Mouse (Mus musculus) olfactory bulb, adult 2 months (tissue): Measurements from ENCODE around the gene Olfr68. TPM values are rescaled to one million over a fixed set of nuclear protein-coding genes. Genes with fewer than 3 reads are reported as not detected.
"Not testable (repeated sequence)": the region's sequence is repeated elsewhere in the genome, so short reads cannot be mapped to it uniquely, and the experiment has no call there.

ENCODE experiments used
- H3K27ac ChIP-seq: fragments of 200-500 bp; 2 replicates; pipeline ENCODE4 v1.5.1; 2012; ENCODE audit warnings: low read depth, low read length; ENCODE audit not compliant: insufficient read depth
- H3K4me1 ChIP-seq: fragments of 200-500 bp; 2 replicates; pipeline ENCODE4 v1.6.1; 2012; ENCODE audit warnings: low read length; ENCODE audit not compliant: control insufficient read depth, insufficient read depth
- H3K4me3 ChIP-seq: fragments of 200-500 bp; 2 replicates; pipeline ENCODE4 v1.5.1; 2012; ENCODE audit warnings: mild to moderate bottlenecking, low read depth, low read length, moderate library complexity; ENCODE audit not compliant: insufficient read depth
- CTCF ChIP-seq: fragments of 200-500 bp; IDR thresholded peaks from 2 replicates; pipeline ENCODE4 v1.5.1; 2012; ENCODE audit warnings: low read depth, mild to moderate bottlenecking, low read length, moderate library complexity; ENCODE audit not compliant: insufficient read depth
- POLR2A ChIP-seq: fragments of 200-500 bp; IDR thresholded peaks from 2 replicates; pipeline ENCODE4 v1.6.1; 2012; ENCODE audit warnings: mild to moderate bottlenecking, low read depth, low read length, moderate library complexity; ENCODE audit not compliant: insufficient read depth
- WGBS: fragments of 180-500 bp; shearing (Covaris S2); methylation state at CpG from one replicate; pipeline ENCODE4 v1.1.7; 2018; 5-methylcytosine and 5-hydroxymethylcytosine counted together
- polyA plus RNA-seq: library from polyadenylated mRNA; stranded (reverse); fragments of >200 nt; gene quantifications from 2 replicates; pipeline ENCODE4 v1.2.4, GENCODE M21; 2012; ENCODE audit warnings: low replicate concordance; ENCODE audit not compliant: missing spikeins, insufficient read depth, insufficient read length

The Olfr68 gene
- not detected in 2 replicates for polyA plus RNA-seq

DNA sequence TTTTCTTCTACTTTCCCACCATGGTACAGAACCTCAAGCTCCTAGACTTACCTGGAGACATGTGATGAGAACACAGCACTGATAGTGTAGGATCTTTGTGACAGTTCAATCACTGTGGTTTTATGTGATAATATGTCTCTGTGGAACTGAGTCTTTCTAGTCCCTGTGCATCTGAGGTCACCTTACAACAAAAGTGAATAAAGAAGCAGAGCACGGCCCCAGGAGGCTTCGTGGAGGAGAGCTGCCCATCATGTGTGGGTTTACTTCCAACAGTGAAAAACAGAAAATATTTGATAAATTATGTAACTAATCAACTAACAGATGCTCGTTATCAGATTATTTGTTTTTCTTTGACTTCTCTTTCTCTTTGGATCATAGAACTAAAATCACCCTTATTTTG is at the start of gene Olfr68:
Gene Olfr68, minus strand, starts transcription at position 101 of the 400 bp plus-strand sequence.
- Histone ChIP-seq H3K4me3 (no peak within 1 kb of the TSS), H3K27ac (no peak within 1 kb of the TSS), H3K4me1 (no peaks in the 10 kb centered on the region)
- WGBS: 82% methylated on average over 3 of the region's 3 CpGs
- no peak for TF ChIP-seq POLR2A
- no peak for TF ChIP-seq CTCF

DNA sequence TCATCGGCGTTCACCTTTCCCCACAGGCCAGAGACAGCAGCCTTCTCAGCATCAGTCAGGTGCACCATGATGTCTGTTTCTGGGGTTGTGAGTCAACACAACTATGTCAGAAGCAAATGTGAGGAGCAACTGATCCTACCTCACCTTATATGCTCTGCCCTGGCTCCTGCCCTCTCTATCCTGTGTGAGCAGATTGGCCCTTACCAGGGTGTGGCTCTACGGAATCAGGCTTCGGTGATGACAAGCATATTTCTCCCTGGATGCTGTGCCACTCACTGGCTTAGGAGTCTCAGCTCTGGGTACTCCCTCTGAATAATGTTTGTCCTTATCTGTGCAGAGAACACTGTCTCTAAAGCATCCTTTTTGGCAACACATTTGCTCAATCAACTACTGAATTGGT is 48.3 kb upstream of the Olfr68 start, which contains the start of gene Hbb-bs:
Gene Hbb-bs, minus strand, starts transcription at position 289 of the 400 bp plus-strand sequence.
- no peaks in the 10 kb centered on the region for H3K4me1 ChIP-seq
- no peak for TF ChIP-seq CTCF
- TF ChIP-seq POLR2A: no peak
- H3K4me3 ChIP-seq: no peak within 1 kb of the TSS
- no peak within 1 kb of the TSS for H3K27ac ChIP-seq
- 93% methylated on average over 4 of the region's 4 CpGs for WGBS

DNA sequence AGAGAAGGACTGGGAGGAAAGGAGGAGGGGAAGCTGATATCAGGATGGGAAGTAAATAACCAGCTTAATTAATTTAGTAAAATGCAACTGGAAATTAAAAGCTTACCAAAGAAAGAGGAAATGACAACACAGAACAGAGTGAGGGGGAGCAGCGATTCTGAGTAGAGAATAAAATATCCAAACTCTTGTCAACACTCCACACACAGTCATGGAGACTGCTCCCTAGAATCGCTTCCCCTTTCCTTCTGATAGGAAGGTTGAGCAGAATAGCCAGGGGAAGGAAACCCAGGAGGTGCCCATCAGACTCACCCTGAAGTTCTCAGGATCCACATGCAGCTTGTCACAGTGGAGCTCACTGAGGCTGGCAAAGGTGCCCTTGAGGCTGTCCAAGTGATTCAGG is 47.6 kb upstream of the Olfr68 start:
- H3K4me1 ChIP-seq, H3K4me3 ChIP-seq, H3K27ac ChIP-seq: not testable (repeated sequence)
- no CpG with 5 or more reads among the region's 2 CpGs for WGBS

DNA sequence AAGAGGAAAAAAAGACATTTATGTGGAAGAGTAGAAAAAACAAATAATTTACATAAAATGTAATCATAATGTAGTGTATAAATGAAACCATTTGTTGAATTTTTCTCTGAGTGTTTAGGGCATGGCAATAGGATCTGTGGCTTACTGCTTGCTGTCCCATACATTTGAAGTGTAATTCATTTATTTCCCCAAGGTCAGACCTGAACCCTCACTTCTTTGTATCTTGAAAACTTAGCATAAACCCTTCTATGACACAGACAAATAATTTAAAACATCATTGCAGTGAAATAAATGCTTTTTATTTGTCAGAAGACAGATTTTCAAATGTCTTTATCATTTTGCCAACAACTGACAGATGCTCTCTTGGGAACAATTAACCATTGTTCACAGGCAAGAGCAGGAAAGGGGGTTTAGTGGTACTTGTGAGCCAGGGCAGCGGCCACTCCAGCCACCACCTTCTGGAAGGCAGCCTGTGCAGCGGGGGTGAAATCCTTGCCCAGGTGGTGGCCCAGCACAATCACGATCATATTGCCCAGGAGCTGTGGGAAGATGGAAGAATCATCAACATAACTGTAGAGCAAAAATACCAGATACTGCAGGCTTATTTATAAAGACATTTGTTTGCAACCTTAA is 46.9 kb upstream of the Olfr68 start:
- TF ChIP-seq POLR2A (no peak), CTCF (no peak)
- Histone ChIP-seq H3K27ac (no peak overlapping the region), H3K4me3 (no peak overlapping the region), H3K4me1 (no peaks in the 10 kb centered on the region)
- WGBS: 66% methylated on average over 3 of the region's 3 CpGs

DNA sequence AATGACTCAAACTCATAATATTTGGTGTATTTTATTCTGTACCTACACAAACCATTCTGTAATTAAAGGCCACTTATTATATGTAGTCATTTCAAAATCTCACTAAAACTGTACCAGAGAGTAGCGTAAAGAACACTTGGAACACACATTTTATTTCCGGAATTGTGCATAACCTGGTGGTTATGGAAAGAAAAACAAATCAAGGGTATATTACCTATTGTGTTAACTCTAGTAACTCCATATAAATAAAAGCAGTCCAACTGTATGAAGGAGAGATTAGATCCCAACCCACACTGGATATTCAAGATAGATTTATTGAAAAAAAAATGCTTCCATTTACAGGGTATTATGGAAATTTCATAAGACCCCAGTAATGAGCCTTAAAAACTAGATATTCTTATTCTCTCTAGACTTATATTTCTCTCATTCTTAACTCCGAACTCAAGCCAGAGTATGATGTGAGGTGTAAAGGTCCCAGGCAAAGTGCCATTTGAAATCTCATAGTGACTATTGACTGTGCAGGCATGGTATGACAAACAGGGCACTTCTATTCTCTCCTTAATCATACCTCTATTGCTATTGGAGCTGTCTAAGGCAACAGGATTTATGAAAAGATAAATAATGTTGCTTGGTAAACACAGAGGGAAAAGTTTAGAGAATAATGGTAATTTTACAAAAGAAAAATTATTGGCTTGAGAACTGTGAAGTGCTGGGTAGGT is 46.2 kb upstream of the Olfr68 start:
- TF ChIP-seq CTCF: no peak
- TF ChIP-seq POLR2A: no peak
- Histone ChIP-seq H3K4me3 (no peak overlapping the region), H3K4me1 (no peaks in the 10 kb centered on the region), H3K27ac (no peak overlapping the region)
- 90% methylated on average over 3 of the region's 3 CpGs for WGBS

DNA sequence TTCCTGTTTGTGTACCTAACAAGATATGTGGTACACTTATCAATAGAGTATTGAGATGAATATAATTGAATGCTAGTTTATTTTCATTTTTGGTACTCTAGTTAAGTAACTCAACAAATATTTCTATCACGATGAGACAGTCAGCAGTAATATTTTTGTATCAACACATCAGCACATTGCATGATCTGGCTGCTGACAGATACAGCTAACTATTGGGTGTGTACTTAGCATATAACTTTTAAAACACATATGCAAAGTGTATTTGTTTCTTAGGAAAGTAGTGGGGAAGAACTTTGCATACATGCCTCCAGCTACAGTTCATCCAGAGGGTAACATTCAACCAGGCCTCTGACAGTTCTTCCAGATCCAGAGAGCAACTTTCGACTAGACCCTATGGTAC is 45.1 kb upstream of the Olfr68 start:
- Histone ChIP-seq H3K4me1 (no peaks in the 10 kb centered on the region), H3K27ac (no peak overlapping the region), H3K4me3 (no peak overlapping the region)
- 86% methylated on average over 2 of the region's 2 CpGs for WGBS
- TF ChIP-seq POLR2A: no peak
- no peak for TF ChIP-seq CTCF

DNA sequence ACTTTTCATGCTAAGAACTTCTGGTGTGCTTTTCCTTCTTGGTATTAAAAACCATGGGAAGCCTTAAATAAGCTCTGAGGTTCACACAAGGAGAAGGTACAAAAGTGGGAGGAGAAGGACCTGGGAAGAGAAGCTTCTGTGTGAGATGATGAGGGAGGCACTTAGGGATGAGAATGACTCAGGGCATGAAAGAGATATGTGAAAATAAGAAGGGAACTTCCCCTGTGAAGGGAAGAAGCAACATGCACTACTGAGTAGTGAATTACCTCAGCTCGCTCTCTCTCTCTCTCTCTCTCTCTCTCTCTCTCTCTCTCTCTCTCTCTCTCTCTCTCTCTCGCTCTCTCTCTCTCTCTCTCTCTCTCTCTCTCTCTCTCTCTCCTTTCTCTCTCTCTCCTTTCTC is 35.6 kb upstream of the Olfr68 start:
- not testable (repeated sequence) for H3K4me3 ChIP-seq, H3K27ac ChIP-seq, H3K4me1 ChIP-seq
- 100% methylated on average over 1 of the region's 2 CpGs for WGBS

DNA sequence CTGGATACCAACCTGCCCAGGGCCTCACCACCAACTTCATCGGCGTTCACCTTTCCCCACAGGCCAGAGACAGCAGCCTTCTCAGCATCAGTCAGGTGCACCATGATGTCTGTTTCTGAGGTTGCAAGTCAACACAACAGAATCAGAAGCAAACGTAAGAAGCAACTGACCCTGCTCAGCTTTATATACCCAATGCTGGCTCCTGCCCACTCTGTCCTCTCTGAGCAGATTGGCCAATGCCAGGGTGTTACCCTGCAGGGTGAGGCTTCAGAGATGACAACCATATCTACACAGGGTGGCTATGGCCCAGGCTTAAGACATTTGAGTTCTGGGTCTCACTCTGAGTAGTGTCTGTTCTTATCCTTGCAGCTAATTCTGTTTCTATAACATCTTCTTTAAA is 34.3 kb upstream of the Olfr68 start, which contains the start of gene Hbb-bt:
Gene Hbb-bt, minus strand, starts transcription at position 231 of the 400 bp plus-strand sequence.
- 82% methylated on average over 3 of the region's 3 CpGs for WGBS
- H3K4me3 ChIP-seq: no peak within 1 kb of the TSS
- no peak within 1 kb of the TSS for H3K27ac ChIP-seq
- no peaks in the 10 kb centered on the region for H3K4me1 ChIP-seq
- TF ChIP-seq CTCF: no peak
- TF ChIP-seq POLR2A: no peak

DNA sequence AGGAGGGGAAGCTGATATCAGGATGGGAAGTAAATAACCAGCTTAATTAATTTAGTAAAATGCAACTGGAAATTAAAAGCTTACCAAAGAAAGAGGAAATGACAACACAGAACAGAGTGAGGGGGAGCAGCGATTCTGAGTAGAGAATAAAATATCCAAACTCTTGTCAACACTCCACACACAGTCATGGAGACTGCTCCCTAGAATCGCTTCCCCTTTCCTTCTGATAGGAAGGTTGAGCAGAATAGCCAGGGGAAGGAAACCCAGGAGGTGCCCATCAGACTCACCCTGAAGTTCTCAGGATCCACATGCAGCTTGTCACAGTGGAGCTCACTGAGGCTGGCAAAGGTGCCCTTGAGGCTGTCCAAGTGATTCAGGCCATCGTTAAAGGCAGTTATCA is 33.7 kb upstream of the Olfr68 start:
- not testable (repeated sequence) for H3K27ac ChIP-seq, H3K4me3 ChIP-seq, H3K4me1 ChIP-seq
- no CpG with 5 or more reads among the region's 3 CpGs for WGBS
